Mouse (Mus musculus) cortical plate, adult 2 months (tissue): ENCODE data around the gene Nkpd1. TPM values are rescaled to one million over a fixed set of nuclear protein-coding genes. Genes with fewer than 3 reads are reported as not detected.
A peak's percentile ranks its signal among the peaks of the same experiment; 100 is the strongest.

Source experiments
- H3K27ac ChIP-seq: fragments of 200-500 bp; 2 replicates; pipeline ENCODE4 v1.5.1; 2012; ENCODE audit warnings: low read length, control low read depth, inconsistent platforms; ENCODE audit not compliant: insufficient read depth
- H3K4me1 ChIP-seq: fragments of 200-500 bp; 2 replicates; pipeline ENCODE4 v1.6.1; 2011; ENCODE audit warnings: low read length; ENCODE audit not compliant: control insufficient read depth, insufficient read depth
- H3K4me3 ChIP-seq: fragments of 200-500 bp; 2 replicates; pipeline ENCODE4 v1.5.1; 2011; ENCODE audit warnings: mild to moderate bottlenecking, low read length, control low read depth; ENCODE audit not compliant: insufficient read depth
- CTCF ChIP-seq: fragments of 200-500 bp; IDR thresholded peaks from 2 replicates; pipeline ENCODE4 v1.5.1; 2011; ENCODE audit warnings: mild to moderate bottlenecking, control low read depth, low read length; ENCODE audit not compliant: insufficient read depth; ENCODE audit errors: extremely low read depth
- POLR2A ChIP-seq: fragments of 200-500 bp; IDR thresholded peaks from 2 replicates; pipeline ENCODE4 v1.6.1; 2011; ENCODE audit warnings: mild to moderate bottlenecking, low read length, control low read depth; ENCODE audit not compliant: insufficient read depth; ENCODE audit errors: extremely low read depth
- polyA plus RNA-seq: library from polyadenylated mRNA; depleted of rRNA; stranded (reverse); fragments of >200 nt; gene quantifications from 2 replicates; pipeline ENCODE4 v1.2.3, GENCODE M21; 2012

The Nkpd1 gene
- polyA plus RNA-seq, 1 experiment, result 1.1 TPM

DNA sequence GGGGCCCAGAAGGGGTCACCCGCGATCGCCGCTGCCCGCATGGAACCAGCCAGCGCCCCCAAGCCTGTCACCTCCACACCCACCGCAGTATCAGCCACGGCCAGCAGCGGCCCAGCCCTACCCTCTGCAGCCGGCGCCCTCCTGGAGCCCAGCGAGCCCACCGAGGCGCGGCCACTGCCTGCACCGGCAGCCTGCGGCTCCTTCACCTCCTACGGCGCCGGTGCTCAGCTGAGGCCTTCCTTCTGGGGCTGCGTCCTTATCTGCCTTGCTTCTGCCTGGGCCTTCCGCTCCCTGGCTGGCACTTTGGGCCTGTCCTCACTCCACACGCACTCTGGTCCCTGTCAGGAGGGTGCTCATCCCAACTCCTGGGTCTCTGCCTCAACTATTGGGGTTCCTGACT, 2.4 kb downstream of the Nkpd1 start:
- H3K4me3 ChIP-seq, result no peak overlapping the region
- TF ChIP-seq POLR2A, result no peak
- no peak for TF ChIP-seq CTCF
- no peaks in the 10 kb centered on the region for H3K4me1 ChIP-seq
- H3K27ac ChIP-seq, result no peak overlapping the region

DNA sequence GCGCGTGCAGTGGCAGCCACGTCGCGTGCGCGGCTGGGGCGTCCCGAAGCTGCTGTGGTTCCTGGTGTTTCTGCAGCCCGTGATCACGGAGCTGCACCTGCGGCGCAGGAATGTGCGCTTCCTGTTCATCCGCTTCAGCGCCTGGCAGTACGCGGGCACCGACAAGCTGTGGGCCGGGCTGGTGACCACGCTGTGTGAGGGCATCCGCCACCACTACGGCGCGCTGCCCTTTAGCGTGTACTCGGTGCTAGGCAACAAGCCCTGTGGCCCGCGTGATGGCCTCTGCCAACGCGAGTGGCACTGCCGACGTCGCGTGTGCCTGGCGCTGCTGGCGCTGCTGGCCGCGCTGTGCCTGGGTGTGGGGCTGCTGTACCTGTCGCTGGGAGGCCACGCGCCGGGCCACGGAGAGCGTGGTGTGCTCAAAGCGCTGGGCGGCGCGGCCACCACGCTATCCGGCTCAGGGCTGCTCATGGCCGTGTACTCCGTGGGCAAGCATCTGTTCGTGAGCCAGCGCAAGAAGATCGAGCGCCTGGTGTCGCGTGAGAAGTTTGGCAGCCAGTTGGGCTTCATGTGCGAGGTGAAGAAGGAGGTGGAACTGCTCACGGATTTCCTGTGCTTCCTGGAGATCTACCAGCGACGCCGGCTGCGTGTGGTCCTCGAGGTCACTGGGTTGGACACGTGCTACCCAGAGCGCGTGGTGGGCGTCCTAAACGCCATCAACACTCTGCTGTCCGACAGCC, 5.5 kb downstream of the Nkpd1 start:
- no peak for TF ChIP-seq CTCF
- no peak for TF ChIP-seq POLR2A
- Histone ChIP-seq H3K4me1 (no peaks in the 10 kb centered on the region), H3K27ac (no peak overlapping the region), H3K4me3 (peak overlapping the region; percentile 22)

DNA sequence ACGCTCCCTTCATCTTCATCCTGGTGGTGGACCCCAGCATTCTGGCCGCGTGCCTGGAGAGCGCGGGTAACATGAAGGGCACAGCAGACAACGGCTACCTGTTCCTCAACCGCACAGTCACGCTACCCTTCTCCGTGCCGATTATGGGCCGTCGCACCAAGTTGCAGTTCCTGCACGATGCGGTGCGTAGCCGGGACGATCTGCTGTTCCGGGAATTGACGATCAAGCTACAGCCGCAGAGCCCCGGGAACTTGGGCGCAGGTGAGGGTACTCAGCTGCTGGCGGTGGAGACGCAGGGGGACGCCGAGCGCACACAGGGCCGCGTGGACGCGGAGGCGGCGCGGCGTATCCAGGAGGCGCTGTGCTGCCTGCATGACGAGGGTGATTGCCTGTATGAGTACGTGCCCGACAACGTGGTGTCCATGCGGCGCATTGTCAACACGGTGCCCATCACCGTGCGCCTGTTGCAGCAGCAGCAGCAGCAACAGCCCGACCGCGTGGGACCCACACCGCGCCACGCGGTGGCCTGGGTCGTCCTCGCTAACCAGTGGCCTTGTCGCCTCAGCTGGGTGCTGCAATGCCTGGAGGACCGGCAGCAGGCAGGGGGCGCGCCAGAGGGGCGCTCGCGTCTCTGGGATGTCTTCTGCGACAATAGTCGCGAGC, 6.2 kb downstream of the Nkpd1 start:
- H3K4me1 ChIP-seq, result no peaks in the 10 kb centered on the region
- TF ChIP-seq CTCF, result peak; percentile 34; the same call in 1 of the 2 replicates
- TF ChIP-seq POLR2A, result no peak
- H3K4me3 ChIP-seq, result peak overlapping the region; percentile 22; the same call in 1 of the 2 replicates
- H3K27ac ChIP-seq, result no peak overlapping the region

DNA sequence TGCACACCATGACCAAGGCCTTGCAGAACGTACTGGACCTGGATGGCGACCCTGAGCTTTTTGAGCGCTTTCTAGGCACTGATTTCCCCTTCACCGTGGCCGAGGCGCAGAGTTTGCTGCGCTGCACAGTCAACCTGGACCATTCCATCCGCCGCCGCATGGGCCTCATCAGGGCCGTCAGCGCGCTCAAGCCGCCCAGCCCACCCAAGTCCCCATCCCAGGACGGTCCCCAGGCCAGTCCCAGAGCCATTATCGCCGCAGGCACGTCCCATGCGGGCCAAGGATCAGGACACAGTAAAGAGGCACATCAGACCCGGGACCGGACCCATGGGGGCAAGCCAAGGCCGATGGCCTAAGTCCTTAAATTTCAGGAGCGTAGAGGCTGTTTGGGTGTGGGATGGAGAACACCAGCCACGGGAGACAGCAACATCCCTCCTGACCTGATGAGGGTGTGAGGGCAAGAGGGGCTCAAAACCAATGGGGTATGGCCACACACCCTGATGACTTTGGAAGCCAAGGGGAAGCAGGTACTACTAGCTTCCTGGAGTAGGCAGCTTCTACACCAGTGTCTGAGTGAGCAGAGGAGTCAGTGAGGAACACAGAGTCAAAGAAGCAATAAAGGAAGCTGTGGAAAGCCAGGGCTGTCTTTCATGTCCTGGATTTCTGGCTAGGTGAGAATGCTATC, 6.9 kb downstream of the Nkpd1 start:
- TF ChIP-seq POLR2A, result no peak
- TF ChIP-seq CTCF, result no peak
- H3K4me3 ChIP-seq, result peak overlapping the region; percentile 22; the same call in 1 of the 2 replicates
- no peak overlapping the region for H3K27ac ChIP-seq
- no peaks in the 10 kb centered on the region for H3K4me1 ChIP-seq

DNA sequence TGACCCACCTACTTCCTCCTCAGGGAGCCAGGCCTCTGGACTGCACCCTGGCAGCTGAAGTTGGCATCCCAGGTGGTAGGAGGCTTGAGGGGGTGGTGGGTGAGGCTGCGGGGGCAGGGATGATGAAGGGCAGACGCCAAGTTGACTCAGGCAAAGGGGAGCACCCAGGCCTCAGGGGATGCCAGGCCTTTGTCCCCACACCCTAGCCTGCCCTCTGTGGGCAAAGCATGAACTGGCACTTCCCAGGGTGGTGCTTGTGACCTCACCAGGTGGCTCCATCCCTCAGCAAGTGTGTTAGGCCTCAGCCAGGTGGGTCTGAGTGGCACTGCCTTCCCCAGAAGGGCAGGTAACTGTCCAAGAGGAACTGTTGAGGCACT, 7.5 kb downstream of the Nkpd1 start:
- no peak for TF ChIP-seq POLR2A
- TF ChIP-seq CTCF, result no peak

DNA sequence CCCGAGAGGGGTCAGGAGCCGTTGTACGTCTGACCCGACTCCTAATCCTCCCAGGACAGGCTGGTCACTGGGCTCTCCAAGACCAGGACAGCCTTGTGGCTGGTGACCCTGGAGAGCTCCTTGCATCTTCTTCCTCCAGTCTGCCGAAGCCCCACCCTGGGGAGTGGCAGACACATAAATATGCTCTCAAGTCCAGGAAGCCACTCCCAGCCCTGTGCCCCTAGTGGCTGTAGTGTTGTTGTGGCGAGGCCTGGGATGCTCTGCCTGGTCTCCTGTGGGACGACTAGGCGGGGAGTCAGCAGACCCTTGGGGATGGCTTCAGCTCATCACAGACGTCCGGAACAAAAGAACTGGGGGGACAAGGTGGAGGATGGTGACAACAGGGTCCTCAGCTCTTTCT, 13.4 kb downstream of the Nkpd1 start:
- no peak for TF ChIP-seq POLR2A
- no peak for TF ChIP-seq CTCF

More for the DNA sequence above, 7.5 kb downstream of the Nkpd1 start:
- no peaks in the 10 kb centered on the region for H3K4me1 ChIP-seq
- no peak overlapping the region for H3K4me3 ChIP-seq
- H3K27ac ChIP-seq, result no peak overlapping the region

DNA sequence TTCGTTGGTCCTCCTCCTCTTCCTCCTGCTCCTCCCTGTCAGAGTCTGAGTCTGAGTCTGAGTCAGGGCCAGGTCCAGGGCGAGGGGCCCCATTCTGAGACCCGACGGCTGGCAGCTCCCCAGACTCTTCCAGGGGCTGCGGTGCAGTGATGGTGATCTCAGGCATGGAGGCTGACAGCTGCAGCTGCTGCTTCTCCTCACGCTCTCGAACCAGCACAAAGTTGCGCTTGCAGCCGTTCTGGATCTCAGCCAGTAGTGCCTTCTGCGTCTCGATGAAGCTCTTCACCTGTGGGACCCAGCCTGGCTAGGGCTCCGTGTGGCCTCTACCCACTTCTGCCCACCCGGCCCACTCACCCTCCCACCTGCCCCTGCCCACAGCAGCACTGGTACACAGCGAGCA, 14.6 kb downstream of the Nkpd1 start:
- no peak overlapping the region for H3K27ac ChIP-seq
- TF ChIP-seq POLR2A (no peak), CTCF (no peak)
- H3K4me1 ChIP-seq, result no peaks in the 10 kb centered on the region
- H3K4me3 ChIP-seq, result no peak overlapping the region

More for the DNA sequence above, 13.4 kb downstream of the Nkpd1 start:
- H3K4me3 ChIP-seq, result no peak overlapping the region
- H3K27ac ChIP-seq, result no peak overlapping the region
- no peaks in the 10 kb centered on the region for H3K4me1 ChIP-seq

DNA sequence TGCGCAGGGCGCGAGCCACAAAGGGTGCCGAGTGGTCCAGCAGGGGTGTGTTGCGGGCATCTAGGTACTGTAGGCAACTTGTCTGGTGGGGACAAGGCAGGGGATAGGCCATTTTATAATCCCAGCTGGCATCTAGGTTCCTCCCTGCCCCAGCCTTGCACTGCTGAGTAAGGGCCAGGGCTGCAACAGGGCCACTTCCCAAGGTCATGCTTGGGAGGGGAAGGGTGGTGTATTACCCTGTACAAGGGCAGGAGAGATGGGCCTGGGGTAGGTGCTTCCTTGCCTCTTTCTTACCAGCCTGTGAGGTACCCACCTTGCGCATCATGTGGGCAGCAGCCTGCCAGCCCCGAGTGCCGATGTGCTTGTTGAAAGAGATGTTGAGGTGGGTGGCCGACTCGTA, 17.0 kb downstream of the Nkpd1 start:
- Histone ChIP-seq H3K4me1 (no peaks in the 10 kb centered on the region), H3K27ac (no peak overlapping the region), H3K4me3 (no peak overlapping the region)
- TF ChIP-seq POLR2A (no peak), CTCF (no peak)

DNA sequence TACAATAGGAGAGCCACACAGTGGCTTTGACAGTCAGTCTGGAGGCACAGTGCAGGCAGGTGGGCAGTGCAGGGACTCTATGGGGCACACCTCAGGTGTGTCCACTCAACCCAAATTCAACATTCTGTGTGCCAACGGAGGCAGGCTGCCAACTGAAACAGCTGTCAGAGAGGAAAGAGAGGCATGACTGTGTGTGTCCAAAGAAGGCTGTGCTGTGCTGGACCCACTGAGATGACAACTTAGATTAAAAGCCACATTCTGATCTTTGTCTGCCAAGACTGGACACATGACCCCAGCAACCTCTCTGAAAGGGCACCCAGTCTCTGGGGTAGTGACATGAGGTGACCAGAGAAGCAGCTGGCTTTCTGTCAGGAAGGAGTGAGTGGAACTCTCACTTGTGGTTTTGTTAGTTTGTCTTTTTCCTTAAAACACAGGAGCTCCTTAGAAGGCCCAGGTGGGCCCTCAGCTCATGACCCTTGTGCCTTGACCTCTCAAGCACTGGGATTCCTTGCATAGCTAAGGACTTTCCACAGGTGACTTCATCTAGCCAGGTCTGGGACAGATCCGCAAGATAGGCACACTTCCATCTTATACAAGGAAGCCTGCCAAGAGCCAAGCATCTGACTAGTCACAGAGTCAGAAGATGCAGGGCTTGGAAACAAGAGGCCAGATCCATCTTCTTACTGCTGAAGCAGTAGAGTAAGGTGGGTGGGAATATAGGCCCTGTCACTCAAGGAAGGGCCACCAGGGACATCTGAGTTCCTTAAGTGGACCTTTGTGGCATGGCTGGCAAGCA, 23.3 kb downstream of the Nkpd1 start:
- Histone ChIP-seq H3K4me1 (peaks cover 8% of the 10 kb centered on the region), H3K27ac (no peak overlapping the region), H3K4me3 (no peak overlapping the region)
- TF ChIP-seq CTCF (no peak), POLR2A (no peak)
